Mouse (Mus musculus): ENCODE results near the gene Dppa1.
"Not testable (repeated sequence)": the region's sequence is repeated elsewhere in the genome, so short reads cannot be mapped to it uniquely, and the experiment has no call there.

Dppa1 gene

GRCm38 (mm10) chr11:46629211-46629795 is at the start of gene Dppa1:
Gene Dppa1 (minus strand): TSS chr11:46629261.
- no peak for DNase-seq

DNA sequence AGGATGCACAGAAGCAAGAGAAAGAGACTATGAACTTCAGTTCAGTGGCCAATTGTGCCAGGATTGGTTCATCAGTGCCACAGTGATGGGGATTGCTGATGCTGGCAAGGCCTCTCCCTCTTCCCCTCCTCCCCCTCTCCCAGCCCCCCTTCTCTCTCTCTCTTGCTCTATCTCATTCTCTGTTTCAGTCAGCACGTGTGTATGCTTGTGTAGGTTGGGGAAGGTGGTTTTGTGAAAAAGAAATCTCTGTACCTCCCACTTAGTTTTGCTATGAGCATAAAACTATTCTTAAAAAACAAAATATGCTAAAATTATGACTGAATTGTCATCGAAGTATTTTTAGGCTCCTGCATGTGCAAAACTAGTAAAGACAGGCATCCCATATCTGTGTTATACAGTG is 38.9 kb upstream of the Dppa1 start:
- DNase-seq = no peak

DNA sequence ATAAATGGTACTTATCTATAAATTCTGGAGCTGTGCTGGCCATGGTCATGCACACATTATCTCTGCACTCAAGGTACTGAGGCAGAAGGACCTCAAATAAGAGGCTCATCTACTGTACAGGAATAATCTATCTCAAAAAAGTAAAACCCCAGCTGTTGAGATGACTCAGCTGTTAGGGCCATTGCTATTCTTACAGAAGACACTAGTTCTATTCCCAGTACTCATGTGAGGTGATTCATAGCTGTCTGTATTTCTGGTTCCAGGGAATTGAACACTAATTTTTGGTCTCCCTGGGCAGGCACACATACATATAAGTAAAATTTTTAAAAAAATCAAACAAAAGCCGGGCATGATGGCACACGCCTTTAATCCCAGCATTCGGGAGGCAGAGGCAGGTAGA is 38.0 kb upstream of the Dppa1 start:
- no peak for DNase-seq

DNA sequence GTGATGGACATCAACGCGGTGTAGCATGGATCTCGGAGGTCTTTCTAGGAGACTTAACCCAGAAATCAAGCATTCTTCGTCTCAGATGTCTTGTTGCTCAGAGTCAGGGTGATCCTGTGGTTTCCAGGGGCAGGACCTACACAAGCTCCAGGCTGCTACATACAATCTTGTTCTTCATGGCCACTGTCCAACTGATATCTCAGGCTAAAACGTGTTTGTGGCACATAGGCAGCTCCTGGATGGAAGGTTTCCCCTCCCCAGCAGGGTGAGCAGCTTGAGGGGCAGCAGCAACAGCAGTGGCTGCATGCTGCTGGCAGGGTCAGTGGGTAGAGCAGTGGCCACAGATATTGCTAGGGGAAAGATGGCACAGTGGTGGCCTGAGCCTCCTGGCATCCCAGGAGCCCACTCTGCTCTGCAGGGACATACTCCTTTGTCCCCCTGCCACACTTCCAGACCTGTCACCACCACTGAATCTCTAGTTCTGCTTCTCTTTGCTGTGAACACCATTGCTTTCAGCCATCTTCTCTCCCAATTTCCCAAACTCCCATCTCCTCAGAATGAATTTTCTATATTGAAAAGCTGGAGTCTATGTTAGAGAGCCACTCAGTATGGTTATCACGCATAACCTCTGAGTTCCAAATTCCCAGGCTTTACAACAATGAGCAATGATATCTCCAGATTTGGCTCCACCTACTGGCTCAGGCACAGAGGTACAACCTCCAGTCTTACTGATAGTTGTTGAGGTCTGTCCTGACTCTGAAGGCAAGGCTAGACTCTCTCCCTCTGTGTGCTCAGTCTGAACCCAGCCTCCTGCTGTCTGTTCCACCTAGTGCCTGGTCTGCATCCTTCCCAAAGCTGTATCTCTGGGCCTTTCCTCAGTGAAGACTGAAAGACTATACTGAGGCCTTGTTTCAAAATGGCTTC is 36.8 kb upstream of the Dppa1 start:
- peak; percentile 24 for DNase-seq

- DNase-seq = peak; percentile 11
These were observed 34.2 kb upstream of the Dppa1 start for GRCm38 (mm10) chr11:46663215-46663614.

DNA sequence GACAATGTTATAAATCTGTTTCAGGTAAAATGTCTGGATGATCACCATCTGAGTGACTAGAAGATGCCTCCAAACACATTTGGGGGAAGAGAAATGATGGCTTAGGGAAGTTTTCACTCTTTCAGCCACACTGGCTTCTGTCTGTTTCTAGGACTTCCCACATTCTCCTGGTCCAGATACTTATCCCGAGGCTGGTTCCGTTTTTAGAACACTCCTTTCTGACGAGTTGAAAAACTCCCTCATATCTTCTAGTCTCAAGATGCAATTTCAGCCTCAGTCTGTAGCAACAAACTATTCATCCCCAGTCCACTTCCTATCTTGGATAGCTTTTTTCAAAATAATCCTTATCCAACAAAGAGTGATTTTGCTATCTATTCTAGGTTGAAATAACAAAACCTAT is 23.4 kb upstream of the Dppa1 start:
- no peak for DNase-seq

DNA sequence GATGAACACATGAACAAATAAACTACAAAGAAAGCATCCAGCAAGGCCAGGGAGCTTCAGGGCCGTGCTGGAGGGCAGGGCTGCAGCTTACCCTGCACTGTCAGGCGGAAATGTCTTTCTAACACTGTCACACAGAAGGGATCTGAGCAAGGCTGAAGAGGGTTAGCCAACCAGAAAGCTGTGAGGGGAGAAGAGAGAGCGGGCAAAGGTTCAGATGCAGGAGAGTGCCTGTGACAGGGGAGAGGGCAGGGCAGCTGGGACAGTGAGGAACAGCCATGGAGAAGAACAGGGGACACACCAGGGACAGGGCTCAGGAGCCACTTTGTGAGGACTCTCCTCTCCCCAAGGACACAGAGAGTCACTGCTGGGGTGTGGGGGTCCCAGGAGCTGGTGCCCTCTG is 20.6 kb upstream of the Dppa1 start:
- DNase-seq = not testable (repeated sequence)

GRCm38 (mm10) chr11:46644824-46645223 is 15.8 kb upstream of the Dppa1 start:
- no peak for DNase-seq

- no peak for DNase-seq
These were observed 7.5 kb upstream of the Dppa1 start for GRCm38 (mm10) chr11:46636568-46636967.

DNA sequence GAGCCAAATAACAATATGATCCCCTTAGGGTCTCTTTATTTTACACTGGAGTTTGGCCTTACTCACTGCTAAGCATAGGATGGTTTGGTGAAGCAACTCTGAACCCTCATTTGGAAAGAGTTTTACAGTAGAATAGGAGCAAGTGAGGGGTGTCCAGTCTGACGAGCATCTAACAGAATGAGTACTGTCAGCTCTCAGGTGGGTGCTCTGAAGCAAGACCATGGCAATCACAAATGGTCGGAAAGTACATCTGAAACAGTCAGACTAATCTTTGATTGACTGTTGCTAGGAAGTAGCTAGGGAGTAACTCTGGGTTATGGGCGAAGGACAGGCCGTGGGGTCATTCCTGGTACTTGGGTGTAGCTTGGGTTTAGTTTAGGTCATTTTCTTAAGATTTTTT is 6.5 kb upstream of the Dppa1 start:
- DNase-seq = not testable (repeated sequence)

DNA sequence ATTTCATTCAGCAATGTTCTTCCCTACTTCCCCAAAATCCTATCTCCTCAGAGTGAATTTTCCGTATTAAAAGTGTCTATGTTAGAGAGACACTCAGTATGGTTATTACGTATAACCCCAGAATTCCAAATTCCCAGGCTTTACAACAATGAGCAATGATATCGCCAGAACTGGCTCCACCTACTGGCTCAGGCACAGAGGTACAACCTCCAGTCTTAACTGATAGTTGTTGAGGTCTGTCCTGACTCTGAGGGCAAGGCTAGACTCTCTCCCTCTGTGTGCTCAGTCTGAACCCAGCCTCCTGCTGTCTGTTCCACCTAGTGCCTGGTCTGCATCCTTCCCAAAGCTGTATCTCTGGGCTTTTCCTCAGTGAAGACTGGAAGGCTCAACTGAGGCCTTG is 2.6 kb upstream of the Dppa1 start:
- peak; percentile 18 for DNase-seq

DNA sequence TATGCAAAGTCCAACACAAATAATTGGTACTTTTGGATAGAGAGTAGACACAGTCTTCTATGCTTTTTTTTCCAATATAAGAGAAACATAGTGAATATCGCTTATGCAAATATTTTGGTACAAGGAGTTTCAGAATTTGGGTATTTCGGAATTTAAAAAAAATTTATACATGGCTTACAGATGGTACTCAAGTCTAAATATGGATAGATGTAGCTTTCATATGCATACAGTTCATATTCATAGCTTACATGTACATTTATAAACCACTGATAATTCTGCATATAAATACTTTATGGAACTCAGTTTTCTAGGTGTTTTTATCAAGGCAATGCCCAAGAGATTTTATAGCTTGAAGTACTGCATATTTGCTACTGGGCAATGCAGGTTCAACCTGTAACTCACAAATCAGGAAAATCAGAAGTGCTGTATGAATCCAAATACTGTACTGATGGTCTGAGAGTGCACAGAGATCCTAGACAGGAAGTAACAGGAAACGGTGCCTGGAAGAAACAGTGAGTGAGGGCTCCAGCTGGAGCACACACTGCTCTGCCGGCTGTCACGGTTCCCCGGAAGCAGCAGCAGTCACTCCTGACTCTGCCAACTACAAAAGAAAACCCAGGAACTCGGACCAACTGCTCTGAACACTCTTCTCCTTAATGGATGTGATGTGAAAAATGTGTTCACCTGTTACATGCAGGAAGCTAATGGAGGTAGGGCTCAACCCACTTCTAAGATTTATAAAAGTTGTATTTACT is 8.5 kb downstream of the Dppa1 start:
- DNase-seq = no peak

DNA sequence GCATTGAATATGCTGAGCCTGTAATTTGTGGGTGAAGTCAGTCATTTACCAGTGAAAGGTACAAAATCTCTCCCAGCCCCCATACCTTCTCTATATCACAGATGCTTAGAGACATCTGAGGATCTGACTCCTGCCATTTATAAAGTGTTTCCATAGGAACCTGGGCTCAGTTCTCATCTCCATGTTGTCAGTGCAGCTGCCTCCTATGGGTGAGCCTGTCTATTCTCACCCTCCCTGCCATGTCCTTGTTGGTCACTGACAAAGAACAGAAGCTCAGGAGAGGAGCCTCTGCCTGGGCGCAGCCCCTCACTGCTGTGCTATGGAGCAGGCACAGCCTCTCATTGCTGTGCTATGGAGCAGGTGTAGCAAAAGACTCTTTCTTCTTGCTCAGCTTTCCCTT is 9.1 kb downstream of the Dppa1 start:
- no peak for DNase-seq

DNA sequence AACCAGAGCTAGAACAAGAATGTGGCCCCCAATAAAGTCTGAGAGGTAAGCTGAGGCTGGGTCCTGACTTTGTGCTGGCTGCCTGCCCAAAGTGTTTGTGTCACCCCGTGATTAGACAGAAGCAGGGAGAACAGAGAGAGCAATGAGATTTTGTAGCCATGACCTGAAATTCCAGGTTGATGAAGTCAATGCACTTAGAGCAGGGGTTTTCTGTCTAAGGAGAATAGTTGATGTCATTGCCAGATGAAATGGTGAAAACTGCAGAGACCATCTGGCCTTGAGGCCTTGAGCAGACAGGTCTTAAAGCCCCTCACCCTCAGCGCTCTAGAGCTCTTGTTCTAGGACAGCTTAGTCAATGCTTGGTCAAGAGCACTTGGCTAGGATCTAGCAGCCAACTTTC is 36.6 kb downstream of the Dppa1 start:
- DNase-seq = no peak

DNA sequence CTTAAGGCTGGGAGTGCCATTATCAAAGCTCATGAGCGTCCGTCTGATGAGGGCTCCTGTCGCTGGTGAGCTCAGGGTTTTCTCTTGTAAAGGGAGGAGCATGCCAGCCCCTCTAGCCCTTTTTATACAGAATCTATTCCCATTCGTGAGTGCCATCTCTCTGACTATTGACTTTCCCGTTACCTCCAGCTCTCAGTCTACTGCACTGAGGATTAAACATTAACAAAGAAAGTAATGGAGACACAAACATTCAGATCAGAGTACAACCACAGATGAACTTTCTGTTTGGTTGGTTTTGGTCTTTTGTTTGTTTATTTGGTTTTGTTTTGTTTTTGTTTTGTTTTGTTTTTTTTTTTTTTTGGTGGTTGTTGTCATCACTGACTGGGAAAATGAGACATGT is 46.3 kb downstream of the Dppa1 start:
- DNase-seq = no peak

DNA sequence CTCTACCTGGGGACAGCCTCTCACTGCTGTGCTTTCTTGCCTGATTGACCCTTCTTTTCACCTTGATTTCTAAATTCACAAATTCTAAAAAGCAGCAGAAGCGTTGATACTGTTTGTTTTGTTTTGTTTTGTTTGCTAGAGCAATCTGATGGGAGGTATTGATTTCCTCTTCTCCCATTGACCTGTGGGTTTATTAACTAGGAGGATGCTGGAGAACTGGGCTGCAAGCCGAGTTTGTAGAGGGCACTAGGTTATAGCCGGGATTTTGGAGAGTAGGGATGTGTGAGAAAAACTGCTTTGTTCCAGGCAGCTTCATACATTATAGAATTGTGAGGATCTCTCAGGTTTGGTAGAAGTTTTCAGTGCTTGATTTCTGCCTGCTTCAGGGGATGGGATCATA is 48.6 kb downstream of the Dppa1 start:
- no peak for DNase-seq

DNA sequence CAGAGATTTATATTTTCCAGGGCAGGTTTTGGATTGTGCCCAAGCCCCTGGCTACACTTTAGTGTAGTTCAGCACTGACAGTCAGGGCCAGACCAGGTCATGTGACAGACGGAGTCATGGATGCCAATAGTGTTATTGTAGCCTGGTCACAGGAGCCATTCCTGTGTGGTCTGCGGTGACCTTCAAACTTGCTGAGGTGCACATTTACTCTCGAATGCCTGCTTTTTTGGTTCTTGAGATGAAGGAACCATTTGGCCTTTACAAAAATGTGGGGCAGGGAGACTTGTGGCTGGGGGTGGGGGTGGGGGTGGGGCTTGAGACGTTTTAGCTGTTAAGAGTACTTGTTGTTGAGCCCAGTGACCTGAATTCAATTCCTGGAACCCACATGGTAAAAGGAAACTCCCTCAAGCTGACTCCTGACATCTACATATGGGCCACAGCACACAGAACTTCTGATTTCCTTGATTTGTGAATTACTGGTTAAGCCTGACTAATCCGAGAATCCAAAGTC is 50.2 kb downstream of the Dppa1 start:
- no peak for DNase-seq

GRCm38 (mm10) chr11:46571327-46571726 is 57.7 kb downstream of the Dppa1 start, which contains the start of gene BC053393:
Gene BC053393 (plus strand): TSS chr11:46571536.
- DNase-seq = no peak

DNA sequence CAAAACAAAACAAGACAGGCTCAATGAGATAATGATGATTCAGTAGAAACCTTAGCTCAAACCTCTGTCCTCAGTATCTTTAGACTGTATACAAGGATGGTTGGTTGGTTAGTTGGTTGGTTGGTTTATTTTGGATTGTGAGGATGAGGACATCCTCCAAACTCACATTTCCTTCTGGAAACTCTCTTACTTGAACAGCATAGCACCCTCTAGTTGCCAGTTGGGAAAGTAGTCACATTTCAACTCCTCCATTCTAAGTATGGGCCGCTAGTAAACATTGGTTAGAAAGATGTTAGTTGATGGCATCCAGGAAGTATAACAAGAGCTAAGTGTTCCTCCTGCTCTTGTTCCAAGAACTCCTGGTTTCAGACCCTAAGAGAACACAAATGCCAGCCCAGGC is 60.0 kb downstream of the Dppa1 start:
- DNase-seq = no peak

- DNase-seq = no peak
These were observed 63.1 kb downstream of the Dppa1 start for GRCm38 (mm10) chr11:46565967-46566366.

DNA sequence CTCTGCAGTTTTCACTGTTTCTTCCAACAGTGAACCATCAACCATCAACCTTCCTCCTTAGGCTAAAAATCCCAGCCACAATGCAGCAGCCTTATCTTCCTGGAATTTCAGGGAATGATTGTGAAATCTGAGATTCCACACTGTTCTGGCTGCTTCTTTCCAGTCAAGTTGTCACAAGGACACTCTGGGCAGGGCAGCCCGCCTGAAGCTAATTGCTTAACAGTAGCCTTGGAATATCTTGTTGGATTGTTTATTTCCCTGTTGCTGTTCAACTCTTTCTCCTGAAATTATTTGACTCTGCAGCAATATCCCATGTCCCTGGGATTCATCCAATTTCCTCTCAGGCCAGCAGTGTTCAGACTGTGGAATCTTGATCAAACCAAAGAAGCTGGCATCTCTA is 64.4 kb downstream of the Dppa1 start:
- DNase-seq = no peak

- no peak for DNase-seq
These were observed 68.0 kb downstream of the Dppa1 start for GRCm38 (mm10) chr11:46561096-46561495.

All from liver (tissue).